Mouse (Mus musculus): ENCODE data around the gene Mag.
"Not testable (repeated sequence)": the region's sequence is repeated elsewhere in the genome, so short reads cannot be mapped to it uniquely, and the experiment has no call there.

The Mag gene

GRCm38 (mm10) chr7:30914732-30915131, at the start of gene Mag:
Mag (minus strand) TSS chr7:30914873.
- no peak for DNase-seq (ENCODE audit: low spot score in 2 of 2)

GRCm38 (mm10) chr7:30964366-30964765, 49.7 kb upstream of the Mag start:
- no peak for DNase-seq (ENCODE audit: low spot score in 2 of 2)

- DNase-seq (ENCODE audit: low spot score in 2 of 2): no peak
These were observed 48.2 kb upstream of the Mag start for GRCm38 (mm10) chr7:30962862-30963261.

GRCm38 (mm10) chr7:30959786-30960349, 45.2 kb upstream of the Mag start:
- no peak for DNase-seq (ENCODE audit: low spot score in 2 of 2)

GRCm38 (mm10) chr7:30958866-30959487, 44.3 kb upstream of the Mag start:
- no peak for DNase-seq (ENCODE audit: low spot score in 2 of 2)

GRCm38 (mm10) chr7:30958109-30958865, 43.6 kb upstream of the Mag start:
- no peak for DNase-seq (ENCODE audit: low spot score in 2 of 2)

GRCm38 (mm10) chr7:30957367-30957783, 42.7 kb upstream of the Mag start:
- DNase-seq (ENCODE audit: low spot score in 2 of 2): peak; percentile 87

- DNase-seq (ENCODE audit: low spot score in 2 of 2): peak; percentile 57 to 63
These were observed 42.2 kb upstream of the Mag start, which contains the start of gene Usf2 for GRCm38 (mm10) chr7:30956756-30957366. Usf2 (minus strand) TSS chr7:30956803.

GRCm38 (mm10) chr7:30956357-30956751, 41.7 kb upstream of the Mag start:
- DNase-seq (ENCODE audit: low spot score in 2 of 2): no peak

- peak; percentile 63 to 80 for DNase-seq (ENCODE audit: low spot score in 2 of 2)
These were observed 41.1 kb upstream of the Mag start for GRCm38 (mm10) chr7:30955584-30956356.

- DNase-seq (ENCODE audit: low spot score in 2 of 2): no peak
These were observed 40.4 kb upstream of the Mag start for GRCm38 (mm10) chr7:30954971-30955520.

GRCm38 (mm10) chr7:30954036-30954435, 39.4 kb upstream of the Mag start:
- no peak for DNase-seq (ENCODE audit: low spot score in 2 of 2)

GRCm38 (mm10) chr7:30953459-30953858, 38.8 kb upstream of the Mag start:
- DNase-seq (ENCODE audit: low spot score in 2 of 2): no peak

GRCm38 (mm10) chr7:30952441-30953265, 38.0 kb upstream of the Mag start:
- DNase-seq (ENCODE audit: low spot score in 2 of 2): no peak

- DNase-seq (ENCODE audit: low spot score in 2 of 2): not testable (repeated sequence)
These were observed 35.2 kb upstream of the Mag start for GRCm38 (mm10) chr7:30949902-30950301.

- no peak for DNase-seq (ENCODE audit: low spot score in 2 of 2)
These were observed 31.2 kb upstream of the Mag start for GRCm38 (mm10) chr7:30945876-30946275.

GRCm38 (mm10) chr7:30945466-30945865, 30.8 kb upstream of the Mag start:
- not testable (repeated sequence) for DNase-seq (ENCODE audit: low spot score in 2 of 2)

GRCm38 (mm10) chr7:30944706-30945105, 30.0 kb upstream of the Mag start:
- DNase-seq (ENCODE audit: low spot score in 2 of 2): not testable (repeated sequence)

GRCm38 (mm10) chr7:30943909-30944635, 29.4 kb upstream of the Mag start, which contains the start of gene Hamp:
Hamp (minus strand) TSS chr7:30944032.
- DNase-seq (ENCODE audit: low spot score in 2 of 2): no peak

- not testable (repeated sequence) for DNase-seq (ENCODE audit: low spot score in 2 of 2)
These were observed 27.7 kb upstream of the Mag start for GRCm38 (mm10) chr7:30942365-30942764.

Data from frontal cortex, postnatal 25 days (tissue).